Mouse (Mus musculus) kidney, adult 2 months (tissue): ENCODE data around the gene Gm11549.

Experiments used
- CTCF ChIP-seq: fragments of 200-500 bp; conservative IDR thresholded peaks from 2 replicates; pipeline ENCODE4 v1.5.1; 2011; ENCODE audit warnings: low read depth, mild to moderate bottlenecking, control low read depth, low read length, moderate library complexity, mixed read lengths; ENCODE audit not compliant: insufficient read depth, insufficient read length
- POLR2A ChIP-seq: fragments of 200-500 bp; IDR thresholded peaks from one replicate; pipeline ENCODE4 v1.6.1; 2011; ENCODE audit warnings: low read depth, low read length, control low read depth

- TF ChIP-seq POLR2A: no peak
- TF ChIP-seq CTCF: no peak
Observed at GRCm38 (mm10) chr3:36499418-36499817, 22.2 kb downstream of the Gm11549 start.
